Mouse (Mus musculus) heart, embryonic 14.5 days (tissue): Measurements from ENCODE around the gene Lhpp. TPM values are rescaled to one million over a fixed set of nuclear protein-coding genes. Genes with fewer than 3 reads are reported as not detected.
A peak's percentile ranks its signal among the peaks of the same experiment; 100 is the strongest.

Source experiments
- ATAC-seq: fragments of 200-750 bp; cut with Nextera tagmentation; 2 replicates; pipeline ENCODE4 v1.8.0; 2017; ENCODE audit warnings: low read depth, moderate TSS enrichment; ENCODE audit not compliant: insufficient number of reproducible peaks, insufficient read depth, low FRiP score
- H3K27ac ChIP-seq, 2 experiments: fragments of 200-500 bp in 1 of 2; fragments of 300-500 bp in 1 of 2; sonication (generic) in 1 of 2; replicated peaks in 1 of 2; 2 replicates each; pipeline ENCODE4 v1.5.1; 2012 to 2014; ENCODE audit warnings: low read depth in 2 of 2, low read length in 2 of 2, control low read depth in 1 of 2, mild to moderate bottlenecking in 1 of 2, mixed read lengths in 1 of 2; ENCODE audit not compliant: control insufficient read depth in 1 of 2, insufficient read depth in 1 of 2
- H3K27me3 ChIP-seq: fragments of 300-500 bp; sonication (generic); 2 replicates; pipeline ENCODE4 v1.6.1; 2014; ENCODE audit warnings: mild to moderate bottlenecking, low read length, control low read depth; ENCODE audit not compliant: control insufficient read depth, insufficient read depth
- H3K36me3 ChIP-seq: fragments of 300-500 bp; sonication (generic); 2 replicates; pipeline ENCODE4 v1.6.1; 2014; ENCODE audit warnings: mild to moderate bottlenecking, control low read depth, low read length, mixed read lengths; ENCODE audit not compliant: control insufficient read depth, insufficient read depth
- H3K4me1 ChIP-seq, 2 experiments: fragments of 200-500 bp in 1 of 2; fragments of 300-500 bp in 1 of 2; sonication (generic) in 1 of 2; 2 replicates each; pipeline ENCODE4 v1.6.1; 2012 to 2014; ENCODE audit warnings: low read length in 2 of 2, control low read depth in 1 of 2, mixed read lengths in 1 of 2; ENCODE audit not compliant: control insufficient read depth in 2 of 2, insufficient read depth in 2 of 2
- H3K4me2 ChIP-seq: fragments of 300-500 bp; sonication (generic); 2 replicates; pipeline ENCODE4 v1.6.1; 2014; ENCODE audit warnings: mild to moderate bottlenecking, low read length
- H3K4me3 ChIP-seq, 2 experiments: fragments of 200-500 bp in 1 of 2; fragments of 300-500 bp in 1 of 2; sonication (generic) in 1 of 2; 2 replicates each; pipeline ENCODE4 v1.5.1; 2012 to 2014; ENCODE audit warnings: low read length in 2 of 2, mild to moderate bottlenecking in 2 of 2, control low read depth in 1 of 2, low read depth in 1 of 2, moderate library complexity in 1 of 2; ENCODE audit not compliant: control insufficient read depth in 1 of 2, insufficient read depth in 1 of 2
- H3K9ac ChIP-seq: fragments of 300-500 bp; sonication (generic); 2 replicates; pipeline ENCODE4 v1.6.1; 2014; ENCODE audit warnings: mild to moderate bottlenecking, low read length
- H3K9me3 ChIP-seq: fragments of 300-500 bp; sonication (generic); 2 replicates; pipeline ENCODE4 v1.6.1; 2016; ENCODE audit warnings: low read length, control low read depth; ENCODE audit not compliant: control insufficient read depth
- WGBS: fragments of 180-500 bp; shearing (Covaris S2); extraction: QIAGEN DNeasy Blood & Tissue Kit; methylation state at CpG from one replicate; pipeline ENCODE4 v1.1.7; 2014; 5-methylcytosine and 5-hydroxymethylcytosine counted together
- polyA plus RNA-seq: library from polyadenylated mRNA; unstranded; fragments of >200 nt; fragmentation: Nextera tagmentation; extraction: Ambion mirVana; gene quantifications from 2 replicates; pipeline ENCODE4 v1.2.1, GENCODE M21; 2014

The Lhpp gene
- polyA plus RNA-seq, 1 experiment from 2014 or later: 35.0 TPM

DNA sequence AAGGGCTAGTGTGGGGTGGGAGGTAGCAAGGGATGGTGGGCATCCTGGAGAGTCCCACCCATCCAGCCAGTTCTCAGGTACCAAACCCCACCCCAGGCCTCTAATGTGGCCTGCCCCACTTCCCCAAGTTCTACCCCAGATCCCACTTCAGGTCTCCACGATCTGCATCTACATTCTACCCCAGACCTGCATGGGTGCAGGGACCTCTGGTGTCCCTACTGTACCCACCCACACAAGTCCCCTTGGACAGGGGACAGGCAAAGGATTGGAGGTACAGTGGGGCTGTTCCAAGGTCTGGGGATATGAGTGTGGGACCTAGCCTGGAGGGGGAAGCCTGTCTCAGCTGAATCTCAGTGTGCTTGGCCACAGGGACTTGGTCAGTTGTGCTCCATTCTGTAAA is 71.4 kb downstream of the Lhpp start:
- no peak overlapping the region for H3K4me3 ChIP-seq
- no peak overlapping the region for H3K9ac ChIP-seq
- no peaks in the 10 kb centered on the region for H3K9me3 ChIP-seq
- H3K27ac ChIP-seq: no peak overlapping the region
- H3K4me1 ChIP-seq: peaks cover 5 to 21% of the 10 kb centered on the region in 2 experiments; a peak in 3 of 4 replicates
- H3K4me2 ChIP-seq: no peak overlapping the region
- no peak for ATAC-seq
- WGBS: 87% methylated on average over 1 of the region's 1 CpGs
- no peaks in the 10 kb centered on the region for H3K36me3 ChIP-seq
- H3K27me3 ChIP-seq: no peaks in the 10 kb centered on the region

DNA sequence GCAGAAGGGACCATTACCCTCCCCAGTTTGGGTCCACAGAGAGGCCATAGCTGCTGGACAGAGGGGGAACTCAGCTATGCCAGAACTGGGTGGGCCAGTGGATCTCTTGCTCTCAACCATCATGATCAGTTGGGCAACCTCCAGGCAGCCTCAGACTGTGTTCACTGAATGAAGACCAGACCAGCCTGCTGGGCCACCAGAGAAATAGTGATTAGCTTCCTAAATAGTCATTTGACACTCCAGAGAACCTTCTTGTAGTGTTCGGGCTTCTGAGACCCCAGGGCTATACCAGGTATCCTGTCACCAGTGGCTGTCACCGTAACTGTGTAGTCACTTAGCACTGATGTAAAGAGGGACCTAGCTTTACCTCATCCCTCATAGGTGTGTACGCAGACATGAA is 71.9 kb downstream of the Lhpp start:
- Histone ChIP-seq H3K36me3 (no peaks in the 10 kb centered on the region), H3K4me2 (no peak overlapping the region), H3K9me3 (no peaks in the 10 kb centered on the region), H3K4me1 (peaks cover 5 to 26% of the 10 kb centered on the region in 2 experiments; a peak in 3 of 4 replicates), H3K4me3 (no peak overlapping the region), H3K27me3 (no peaks in the 10 kb centered on the region), H3K9ac (no peak overlapping the region), H3K27ac (no peak overlapping the region)
- no peak for ATAC-seq
- 86% methylated on average over 3 of the region's 3 CpGs for WGBS

DNA sequence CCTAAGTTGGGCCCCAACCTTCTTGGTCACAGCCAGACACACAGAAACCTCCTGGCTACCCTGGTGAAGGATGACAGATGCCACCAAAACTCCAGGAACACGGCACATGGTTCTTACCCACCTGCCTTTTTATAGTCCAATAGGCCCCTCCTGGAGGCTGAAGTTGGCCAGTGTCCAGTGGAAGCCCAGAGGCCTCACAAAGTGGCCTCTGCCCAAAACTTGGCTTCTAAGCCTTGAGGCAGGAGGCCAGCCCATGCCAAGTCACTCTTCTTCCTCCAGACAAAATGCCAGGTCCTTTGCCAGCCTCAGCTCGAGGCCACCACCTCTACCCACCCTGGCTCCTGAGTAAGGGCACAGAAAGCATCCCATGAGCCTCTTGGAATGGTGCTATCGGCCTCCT is 72.5 kb downstream of the Lhpp start:
- no peaks in the 10 kb centered on the region for H3K36me3 ChIP-seq
- H3K27ac ChIP-seq: no peak overlapping the region
- H3K4me1 ChIP-seq: peaks cover 9 to 32% of the 10 kb centered on the region in 2 experiments
- H3K4me3 ChIP-seq: no peak overlapping the region
- H3K9ac ChIP-seq: no peak overlapping the region
- H3K4me2 ChIP-seq: no peak overlapping the region
- no peaks in the 10 kb centered on the region for H3K9me3 ChIP-seq
- no peak for ATAC-seq
- 75% methylated on average over 3 of the region's 3 CpGs for WGBS
- no peaks in the 10 kb centered on the region for H3K27me3 ChIP-seq

DNA sequence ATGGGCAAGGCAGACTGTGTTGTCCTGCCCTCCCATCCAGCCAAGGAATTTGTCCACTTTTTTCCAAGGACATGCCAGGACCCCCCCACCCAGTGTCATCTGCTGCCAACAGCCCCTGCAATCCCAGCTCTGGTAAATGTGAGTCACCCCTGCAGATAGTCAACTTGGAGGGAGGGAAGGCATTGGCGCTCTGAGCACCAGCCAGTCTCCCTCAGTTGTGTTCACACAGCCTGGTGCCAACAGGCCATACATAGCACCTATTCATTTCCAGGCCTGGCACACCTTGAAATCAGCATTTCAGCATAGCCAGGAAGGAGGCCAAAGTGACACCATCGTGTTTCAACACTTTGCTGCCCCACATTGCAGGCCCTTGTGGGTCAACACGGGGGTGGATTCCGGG is 73.5 kb downstream of the Lhpp start:
- WGBS: 64% methylated on average over 4 of the region's 4 CpGs
- H3K9ac ChIP-seq: no peak overlapping the region
- H3K4me2 ChIP-seq: no peak overlapping the region
- no peak overlapping the region for H3K27ac ChIP-seq
- no peak overlapping the region for H3K4me3 ChIP-seq
- peaks cover 20 to 42% of the 10 kb centered on the region in 2 experiments for H3K4me1 ChIP-seq
- H3K9me3 ChIP-seq: no peaks in the 10 kb centered on the region
- H3K27me3 ChIP-seq: no peaks in the 10 kb centered on the region
- H3K36me3 ChIP-seq: no peaks in the 10 kb centered on the region
- peak; percentile 37; the same call in 1 of the 2 replicates for ATAC-seq

DNA sequence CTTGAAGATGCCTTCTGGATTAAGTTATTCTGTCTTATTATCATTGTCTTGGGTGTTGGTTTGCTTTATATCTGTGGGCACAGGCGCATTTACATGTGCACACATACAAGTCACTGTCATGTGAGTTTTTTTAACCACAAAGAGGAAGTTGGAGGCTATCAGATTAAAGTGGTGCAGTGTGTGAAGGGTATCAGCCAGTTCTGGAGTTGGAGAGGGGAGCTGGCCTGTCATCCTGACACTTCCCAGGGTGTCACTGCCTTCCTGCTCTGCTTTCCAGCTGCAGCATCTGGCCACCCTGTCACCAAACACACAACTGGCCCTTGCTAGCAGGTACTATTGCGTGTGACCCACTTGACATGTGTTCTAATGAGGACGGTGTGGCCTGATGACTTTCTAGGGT is 76.1 kb downstream of the Lhpp start:
- H3K4me3 ChIP-seq: no peak overlapping the region
- H3K9me3 ChIP-seq: no peaks in the 10 kb centered on the region
- H3K27me3 ChIP-seq: no peaks in the 10 kb centered on the region
- H3K27ac ChIP-seq: no peak overlapping the region
- H3K4me2 ChIP-seq: no peak overlapping the region
- 66% methylated on average over 3 of the region's 3 CpGs for WGBS
- peaks cover 28 to 53% of the 10 kb centered on the region in 2 experiments for H3K4me1 ChIP-seq
- H3K9ac ChIP-seq: no peak overlapping the region
- peak; percentile 28; the same call in 1 of the 2 replicates for ATAC-seq
- H3K36me3 ChIP-seq: no peaks in the 10 kb centered on the region

DNA sequence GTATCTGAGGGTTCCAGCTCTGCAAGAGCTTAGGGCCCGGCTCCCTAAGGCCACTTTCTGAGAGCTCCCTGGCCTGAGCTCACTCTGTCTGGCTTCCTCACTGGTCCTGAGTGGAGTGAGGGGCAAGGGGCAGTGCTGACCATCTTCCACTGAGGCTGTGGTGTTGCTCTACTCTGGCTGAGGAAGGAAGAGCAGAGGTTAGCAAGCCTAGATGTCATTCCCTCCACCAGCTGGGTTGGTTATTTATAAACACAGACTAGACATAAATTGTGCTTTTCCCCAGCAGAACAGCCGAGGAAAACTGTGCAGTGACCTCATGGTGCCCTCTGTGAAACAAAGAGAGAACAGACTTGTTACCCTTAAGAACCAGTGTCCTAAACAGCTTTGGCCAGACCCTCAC is 77.5 kb downstream of the Lhpp start:
- H3K27me3 ChIP-seq: no peaks in the 10 kb centered on the region
- WGBS: 40% methylated on average over 2 of the region's 2 CpGs
- no peaks in the 10 kb centered on the region for H3K36me3 ChIP-seq
- H3K4me3 ChIP-seq: no peak overlapping the region
- ATAC-seq: no peak
- H3K4me1 ChIP-seq: peaks cover 32 to 47% of the 10 kb centered on the region in 2 experiments
- H3K9ac ChIP-seq: no peak overlapping the region
- no peaks in the 10 kb centered on the region for H3K9me3 ChIP-seq
- H3K4me2 ChIP-seq: no peak overlapping the region
- peak overlapping the region; percentile 34 to 70; a peak in 3 of 4 replicates for H3K27ac ChIP-seq

DNA sequence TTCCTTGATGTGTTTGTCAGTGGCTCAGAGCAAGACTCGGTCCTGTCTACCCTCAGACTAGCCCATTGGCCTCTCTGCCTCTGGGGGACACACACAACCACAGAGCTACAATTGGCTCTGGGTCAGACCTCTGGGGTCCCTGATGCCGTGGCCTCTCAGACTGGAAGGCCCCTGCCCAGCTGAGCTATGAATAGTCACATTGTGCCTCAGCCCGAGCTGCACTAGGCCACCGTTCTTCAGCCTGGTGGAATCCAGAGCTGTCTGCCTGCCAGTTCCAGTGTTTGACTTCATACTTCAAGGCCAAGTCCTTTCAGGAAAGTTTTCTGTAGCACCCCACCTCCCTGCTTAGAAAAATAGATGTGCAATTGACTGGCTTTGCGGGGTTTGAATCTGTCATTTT is 78.3 kb downstream of the Lhpp start:
- no peak overlapping the region; the same call in 1 of the 2 replicates for H3K9ac ChIP-seq
- H3K4me1 ChIP-seq: peaks cover 31 to 39% of the 10 kb centered on the region in 2 experiments
- no peak overlapping the region for H3K4me3 ChIP-seq
- no peak for ATAC-seq
- H3K27ac ChIP-seq: peak overlapping the region; percentile 70 to 77
- no peak overlapping the region for H3K4me2 ChIP-seq
- H3K9me3 ChIP-seq: no peaks in the 10 kb centered on the region
- H3K36me3 ChIP-seq: no peaks in the 10 kb centered on the region
- 31% methylated on average over 5 of the region's 5 CpGs for WGBS
- H3K27me3 ChIP-seq: no peaks in the 10 kb centered on the region

DNA sequence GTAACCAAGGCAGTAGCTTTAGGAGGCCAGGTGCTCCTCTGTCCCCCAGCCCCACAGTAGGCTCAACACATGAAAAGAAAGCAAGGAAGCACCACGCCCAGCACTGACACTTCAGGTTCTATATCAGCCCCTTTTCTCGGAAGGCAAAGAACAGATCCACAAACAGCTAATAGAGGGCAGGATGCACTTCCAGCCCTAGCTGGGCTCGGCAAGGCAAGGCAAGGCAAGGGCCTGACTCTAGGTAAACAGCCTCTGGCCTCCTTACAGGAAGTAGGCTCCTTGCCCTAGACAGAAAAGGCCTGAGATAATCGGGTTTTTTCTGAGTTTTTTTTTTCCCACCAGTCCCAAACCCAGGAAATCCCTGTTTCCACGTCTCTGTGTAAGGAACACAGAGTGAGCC is 79.3 kb downstream of the Lhpp start:
- Histone ChIP-seq H3K4me2 (no peak overlapping the region), H3K36me3 (no peaks in the 10 kb centered on the region), H3K4me1 (peaks cover 29 to 37% of the 10 kb centered on the region in 2 experiments), H3K9ac (no peak overlapping the region), H3K27me3 (no peaks in the 10 kb centered on the region), H3K9me3 (peaks cover 2% of the 10 kb centered on the region; the same call in 1 of the 2 replicates), H3K27ac (peak overlapping the region; percentile 31 to 70; a peak in 2 of 4 replicates), H3K4me3 (no peak overlapping the region)
- WGBS: 55% methylated on average over 5 of the region's 5 CpGs
- no peak for ATAC-seq
